Comparison of ENCODE assay signal across 8 mouse cellular contexts in genomic region chr16:18876091-18876441, GRCm38 (mm10). TPM values are rescaled to one million over a fixed set of nuclear protein-coding genes. Genes with fewer than 3 reads are reported as not detected.
DNase-seq lines count a peak whose midpoint lies in the region; ATAC-seq and TF ChIP-seq lines count a peak whose summit lies in the region.

No protein-coding gene starts in this region.

- WGBS in lung, embryonic 16.5 days: under 1% methylated on average over 17 of the region's 17 CpGs
- WGBS in embryonic facial prominence, embryonic 15.5 days: under 1% methylated on average over 17 of the region's 17 CpGs
- WGBS in intestine, postnatal 0 days: 1% methylated on average over 17 of the region's 17 CpGs
- 1% methylated on average over 17 of the region's 17 CpGs for WGBS in neural tube, embryonic 15.5 days

- no peak for TF ChIP-seq CTCF in intestine, postnatal 0 days (IDR thresholded peaks at IDR 0.05; ENCODE audit: low read depth)

- peak overlapping the region; percentile 97 for H3K27ac ChIP-seq in lung, embryonic 16.5 days (ENCODE audit: low read length)
- H3K27ac ChIP-seq in embryonic facial prominence, embryonic 15.5 days (replicated peaks): peak overlapping the region; percentile 97
- peak overlapping the region; percentile 94 for H3K27ac ChIP-seq in intestine, postnatal 0 days (ENCODE audit: low read depth, low read length)
- peak overlapping the region; percentile 98 for H3K27ac ChIP-seq in neural tube, embryonic 15.5 days (replicated peaks)

- H3K9me3 ChIP-seq in lung, embryonic 16.5 days (ENCODE audit: control insufficient read depth, low read length): no peaks in the 10 kb centered on the region
- H3K9me3 ChIP-seq in embryonic facial prominence, embryonic 15.5 days (replicated peaks): no peaks in the 10 kb centered on the region
- no peaks in the 10 kb centered on the region for H3K9me3 ChIP-seq in intestine, postnatal 0 days (ENCODE audit: control insufficient read depth)
- H3K9me3 ChIP-seq in neural tube, embryonic 15.5 days (replicated peaks): no peaks in the 10 kb centered on the region

- no peaks in the 10 kb centered on the region for H3K27me3 ChIP-seq in lung, embryonic 16.5 days (ENCODE audit: control insufficient read depth, insufficient read depth, low read depth, low read length)
- H3K27me3 ChIP-seq in embryonic facial prominence, embryonic 15.5 days: no peaks in the 10 kb centered on the region
- no peaks in the 10 kb centered on the region for H3K27me3 ChIP-seq in intestine, postnatal 0 days (replicated peaks; ENCODE audit: control insufficient read depth, insufficient read depth, low read length)
- H3K27me3 ChIP-seq in neural tube, embryonic 15.5 days (replicated peaks): no peaks in the 10 kb centered on the region

- ATAC-seq in lung, embryonic 16.5 days (ENCODE audit: low read depth): no peak
- ATAC-seq in embryonic facial prominence, embryonic 15.5 days (ENCODE audit: insufficient number of reproducible peaks, low FRiP score, low TSS enrichment, low read depth): no peak
- no peak; the same call in 1 of the 2 replicates for ATAC-seq in intestine, postnatal 0 days
- no peak for ATAC-seq in neural tube, embryonic 15.5 days (ENCODE audit: low FRiP score)

- H3K4me2 ChIP-seq in lung, embryonic 16.5 days (ENCODE audit: low read depth, low read length): peak overlapping the region; percentile 93
- peak overlapping the region; percentile 83 for H3K4me2 ChIP-seq in embryonic facial prominence, embryonic 15.5 days (replicated peaks)
- peak overlapping the region; percentile 86 for H3K4me2 ChIP-seq in intestine, postnatal 0 days (replicated peaks; ENCODE audit: low read depth)
- H3K4me2 ChIP-seq in neural tube, embryonic 15.5 days: peak overlapping the region; percentile 80

- H3K36me3 ChIP-seq in lung, embryonic 16.5 days (ENCODE audit: control insufficient read depth, insufficient read depth, low read length): peaks cover 28% of the 10 kb centered on the region
- H3K36me3 ChIP-seq in embryonic facial prominence, embryonic 15.5 days: peaks cover 33% of the 10 kb centered on the region
- peaks cover 20% of the 10 kb centered on the region; the same call in 1 of the 2 replicates for H3K36me3 ChIP-seq in intestine, postnatal 0 days (ENCODE audit: control insufficient read depth, insufficient read depth)
- peaks cover 37% of the 10 kb centered on the region for H3K36me3 ChIP-seq in neural tube, embryonic 15.5 days

- DNase-seq in lung, postnatal 14 days: no peak
- no peak for DNase-seq in frontal cortex, postnatal 10 days (ENCODE audit: low spot score in 2 of 2)
- DNase-seq in adipocyte (ENCODE audit: low spot score): no peak
- no peak for DNase-seq in testis, postnatal 14 days (ENCODE audit: low spot score)

- peaks cover 10% of the 10 kb centered on the region for H3K4me1 ChIP-seq in lung, embryonic 16.5 days (replicated peaks; ENCODE audit: control insufficient read depth, insufficient read depth, low read length)
- H3K4me1 ChIP-seq in embryonic facial prominence, embryonic 15.5 days: peaks cover 15% of the 10 kb centered on the region
- no peaks in the 10 kb centered on the region for H3K4me1 ChIP-seq in intestine, postnatal 0 days (replicated peaks; ENCODE audit: control insufficient read depth, insufficient read depth, low read length)
- H3K4me1 ChIP-seq in neural tube, embryonic 15.5 days: peaks cover 39% of the 10 kb centered on the region

- peak overlapping the region; percentile 88 for H3K9ac ChIP-seq in lung, embryonic 16.5 days (ENCODE audit: low read length)
- H3K9ac ChIP-seq in embryonic facial prominence, embryonic 15.5 days: peak overlapping the region; percentile 85
- H3K9ac ChIP-seq in intestine, postnatal 0 days (ENCODE audit: low read depth, low read length): peak overlapping the region; percentile 84
- H3K9ac ChIP-seq in neural tube, embryonic 15.5 days (replicated peaks): peak overlapping the region; percentile 94

- peak overlapping the region; percentile 94 for H3K4me3 ChIP-seq in lung, embryonic 16.5 days (ENCODE audit: low read length)
- H3K4me3 ChIP-seq in embryonic facial prominence, embryonic 15.5 days (replicated peaks): peak overlapping the region; percentile 98
- peak overlapping the region; percentile 91 for H3K4me3 ChIP-seq in intestine, postnatal 0 days (ENCODE audit: low read depth, low read length)
- peak overlapping the region; percentile 98 for H3K4me3 ChIP-seq in neural tube, embryonic 15.5 days (replicated peaks)

RNA-seq across cellular contexts. Expression of gene Mrpl40, which starts 0.6 kb away (rescaled TPM):
- polyA plus RNA-seq in lung, embryonic 16.5 days (2015; fragmentation: Nextera tagmentation; extraction: Ambion mirVana): 82.9 and 84.5 TPM in 2 replicates
- polyA plus RNA-seq in embryonic facial prominence, embryonic 15.5 days (2015; fragmentation: Nextera tagmentation; extraction: Ambion mirVana): 84.3 and 88.7 TPM in 2 replicates
- 74.1 and 77.8 TPM in 2 replicates for polyA plus RNA-seq in intestine, postnatal 0 days (2015; fragmentation: Nextera tagmentation; extraction: Ambion mirVana)
- 86.3 and 94.9 TPM in 2 replicates for polyA plus RNA-seq in neural tube, embryonic 15.5 days (2015; fragmentation: Nextera tagmentation; extraction: Ambion mirVana)

RNA-seq across cellular contexts. Expression of gene Hira, which starts 0.8 kb away (rescaled TPM):
- polyA plus RNA-seq in lung, embryonic 16.5 days (2015; fragmentation: Nextera tagmentation; extraction: Ambion mirVana): 5.8 and 7.3 TPM in 2 replicates
- polyA plus RNA-seq in embryonic facial prominence, embryonic 15.5 days (2015; fragmentation: Nextera tagmentation; extraction: Ambion mirVana): 12.4 and 12.6 TPM in 2 replicates
- polyA plus RNA-seq in intestine, postnatal 0 days (2015; fragmentation: Nextera tagmentation; extraction: Ambion mirVana): 6.9 and 8.3 TPM in 2 replicates
- polyA plus RNA-seq in neural tube, embryonic 15.5 days (2015; fragmentation: Nextera tagmentation; extraction: Ambion mirVana): 17.5 and 18.7 TPM in 2 replicates

RNA-seq across cellular contexts. Expression of gene Gm28539, which starts 39.7 kb away (rescaled TPM):
- polyA plus RNA-seq in lung, embryonic 16.5 days (2015; fragmentation: Nextera tagmentation; extraction: Ambion mirVana): not detected in 2 replicates
- polyA plus RNA-seq in embryonic facial prominence, embryonic 15.5 days (2015; fragmentation: Nextera tagmentation; extraction: Ambion mirVana): not detected in 2 replicates
- not detected in 2 replicates for polyA plus RNA-seq in intestine, postnatal 0 days (2015; fragmentation: Nextera tagmentation; extraction: Ambion mirVana)
- polyA plus RNA-seq in neural tube, embryonic 15.5 days (2015; fragmentation: Nextera tagmentation; extraction: Ambion mirVana): 0.17 TPM in 1 of 2 replicates, not detected in the other

RNA-seq across cellular contexts. Expression of gene 2510002D24Rik, which starts 39.7 kb away (rescaled TPM):
- 34.5 and 40.4 TPM in 2 replicates for polyA plus RNA-seq in lung, embryonic 16.5 days (2015; fragmentation: Nextera tagmentation; extraction: Ambion mirVana)
- polyA plus RNA-seq in embryonic facial prominence, embryonic 15.5 days (2015; fragmentation: Nextera tagmentation; extraction: Ambion mirVana): 46.5 and 50.6 TPM in 2 replicates
- polyA plus RNA-seq in intestine, postnatal 0 days (2015; fragmentation: Nextera tagmentation; extraction: Ambion mirVana): 18.3 and 25.8 TPM in 2 replicates
- polyA plus RNA-seq in neural tube, embryonic 15.5 days (2015; fragmentation: Nextera tagmentation; extraction: Ambion mirVana): 48.0 and 50.2 TPM in 2 replicates
